Mouse (Mus musculus) intestine, embryonic 15.5 days (tissue): Measurements from ENCODE around the gene Aggf1. TPM values are rescaled to one million over a fixed set of nuclear protein-coding genes. Genes with fewer than 3 reads are reported as not detected.
A peak's percentile ranks its signal among the peaks of the same experiment; 100 is the strongest.

Experiments used
- ATAC-seq: fragments of 200-750 bp; cut with Nextera tagmentation; 2 replicates; pipeline ENCODE4 v1.8.0; 2017; ENCODE audit warnings: moderate TSS enrichment, moderate library complexity
- H3K27ac ChIP-seq: fragments of 300-500 bp; sonication (generic); 2 replicates; pipeline ENCODE4 v1.5.1; 2015; ENCODE audit warnings: mild to moderate bottlenecking, inconsistent platforms
- H3K27me3 ChIP-seq: fragments of 300-500 bp; sonication (generic); replicated peaks from 2 replicates; pipeline ENCODE4 v1.6.1; 2015; ENCODE audit warnings: inconsistent platforms
- H3K36me3 ChIP-seq: fragments of 300-500 bp; sonication (generic); 2 replicates; pipeline ENCODE4 v1.6.1; 2015; ENCODE audit warnings: inconsistent platforms
- H3K4me1 ChIP-seq: fragments of 300-500 bp; sonication (generic); replicated peaks from 2 replicates; pipeline ENCODE4 v1.6.1; 2015; ENCODE audit warnings: inconsistent platforms
- H3K4me2 ChIP-seq: fragments of 300-500 bp; sonication (generic); replicated peaks from 2 replicates; pipeline ENCODE4 v1.6.1; 2015; ENCODE audit warnings: mild to moderate bottlenecking, inconsistent platforms
- H3K4me3 ChIP-seq: fragments of 300-500 bp; sonication (generic); replicated peaks from 2 replicates; pipeline ENCODE4 v1.5.1; 2015; ENCODE audit warnings: inconsistent platforms
- H3K9ac ChIP-seq: fragments of 300-500 bp; sonication (generic); 2 replicates; pipeline ENCODE4 v1.6.1; 2015; ENCODE audit warnings: inconsistent platforms
- H3K9me3 ChIP-seq: fragments of 300-500 bp; sonication (generic); 2 replicates; pipeline ENCODE4 v1.6.1; 2016; ENCODE audit warnings: inconsistent platforms
- WGBS: fragments of 180-500 bp; shearing (Covaris S2); methylation state at CpG from one replicate; pipeline ENCODE4 v1.1.7; 2015; 5-methylcytosine and 5-hydroxymethylcytosine counted together
- polyA plus RNA-seq: library from polyadenylated mRNA; unstranded; fragments of >200 nt; fragmentation: Nextera tagmentation; extraction: Ambion mirVana; gene quantifications from 2 replicates; pipeline ENCODE4 v1.2.1, GENCODE M21; 2015

Gene Aggf1
- polyA plus RNA-seq, 1 experiment from 2014 or later, result 32.3 TPM

DNA sequence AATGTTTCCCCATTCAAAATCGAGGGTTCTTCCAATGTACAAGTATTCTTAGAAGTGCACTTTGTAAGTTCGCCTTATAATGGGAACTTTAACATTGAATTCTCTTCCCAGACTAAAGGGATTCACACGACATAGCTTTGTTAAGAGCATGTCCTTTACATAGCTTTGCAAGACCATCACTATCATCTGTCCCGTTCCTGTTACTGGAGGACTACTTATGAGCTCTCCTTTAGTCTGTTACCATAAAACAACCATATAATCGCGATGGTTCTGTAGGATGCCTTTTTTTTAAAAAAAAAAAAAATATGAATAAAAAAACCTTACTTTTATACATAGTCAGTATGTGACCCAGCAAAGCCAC is 382 bp upstream of the Aggf1 start:
- H3K27me3 ChIP-seq, result no peaks in the 10 kb centered on the region
- WGBS, result 20% methylated on average over 6 of the region's 6 CpGs
- peak overlapping the region; percentile 100 for H3K4me3 ChIP-seq
- H3K27ac ChIP-seq, result peak overlapping the region; percentile 85; the same call in 1 of the 2 replicates
- H3K36me3 ChIP-seq, result peaks cover 4% of the 10 kb centered on the region
- H3K4me1 ChIP-seq, result peaks cover 8% of the 10 kb centered on the region
- peak; percentile 30 for ATAC-seq
- H3K9ac ChIP-seq, result peak overlapping the region; percentile 90; the same call in 1 of the 2 replicates
- peak overlapping the region; percentile 77 for H3K4me2 ChIP-seq
- no peaks in the 10 kb centered on the region for H3K9me3 ChIP-seq

DNA sequence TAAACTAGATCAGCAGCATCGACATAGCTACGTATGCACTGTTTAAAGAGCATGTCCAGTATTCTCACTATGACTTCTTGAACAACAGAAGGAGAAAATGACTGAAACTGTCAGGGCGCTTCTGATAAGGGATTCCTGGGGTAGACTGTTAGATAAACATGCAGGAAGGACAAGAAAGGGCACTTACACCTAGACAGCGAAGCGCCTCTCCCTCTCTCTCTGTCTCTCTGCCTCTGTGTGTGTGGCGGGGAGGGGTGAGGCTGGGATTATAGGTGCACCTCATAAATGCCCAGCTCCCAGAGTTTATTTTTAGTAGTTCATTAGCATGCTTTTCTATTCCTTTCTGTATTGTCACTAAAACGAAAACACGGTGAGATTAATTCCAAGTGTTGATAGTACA is 8.8 kb downstream of the Aggf1 start:
- Histone ChIP-seq H3K4me2 (no peak overlapping the region), H3K9ac (no peak overlapping the region), H3K36me3 (peaks cover 42% of the 10 kb centered on the region), H3K4me3 (no peak overlapping the region), H3K9me3 (no peaks in the 10 kb centered on the region), H3K27ac (no peak overlapping the region), H3K4me1 (no peaks in the 10 kb centered on the region), H3K27me3 (no peaks in the 10 kb centered on the region)
- no peak for ATAC-seq
- 87% methylated on average over 8 of the region's 8 CpGs for WGBS

DNA sequence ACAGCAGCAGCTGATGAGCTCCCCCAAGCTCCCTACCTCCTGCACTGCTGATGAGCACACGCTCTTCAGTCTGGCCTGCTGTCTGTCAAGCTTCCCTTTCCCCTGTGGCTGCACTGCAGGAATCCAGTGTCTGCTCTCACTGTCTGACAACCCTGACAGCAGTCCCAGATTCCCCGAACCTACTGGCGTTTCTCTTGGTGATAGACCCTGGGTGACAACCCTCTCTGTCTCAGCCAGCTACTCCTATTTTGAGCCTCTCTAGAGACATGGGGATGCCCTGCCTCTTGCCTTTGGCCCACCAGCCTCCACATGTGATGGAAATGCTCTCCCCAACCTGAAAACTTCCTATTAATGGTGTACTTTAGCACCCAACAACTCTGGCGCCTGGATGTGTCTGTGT is 11.7 kb downstream of the Aggf1 start:
- Histone ChIP-seq H3K4me1 (no peaks in the 10 kb centered on the region), H3K27me3 (no peaks in the 10 kb centered on the region), H3K4me3 (no peak overlapping the region), H3K4me2 (no peak overlapping the region), H3K36me3 (peaks cover 35% of the 10 kb centered on the region), H3K27ac (no peak overlapping the region), H3K9ac (no peak overlapping the region), H3K9me3 (no peaks in the 10 kb centered on the region)
- WGBS, result 81% methylated on average over 4 of the region's 4 CpGs
- no peak for ATAC-seq

DNA sequence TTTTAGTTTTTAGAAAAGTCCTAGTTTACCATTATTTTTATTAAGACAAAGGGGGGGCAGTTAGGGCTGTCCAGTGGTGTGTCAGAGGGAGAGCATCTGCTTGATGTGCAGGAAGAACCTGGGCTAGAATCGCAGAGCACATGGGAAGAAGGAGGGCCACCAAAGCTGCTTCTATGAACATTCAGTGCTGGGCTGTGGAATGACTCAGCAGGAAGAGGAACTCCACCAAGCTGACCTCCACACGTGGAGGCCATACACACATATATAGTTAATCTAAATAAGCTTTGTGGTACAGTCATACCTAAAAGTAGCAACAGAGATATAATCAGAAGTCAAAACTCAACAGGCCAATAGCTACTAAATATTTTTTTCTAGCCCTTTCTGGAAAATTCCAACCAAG is 16.9 kb downstream of the Aggf1 start:
- WGBS, result 88% methylated on average over 2 of the region's 2 CpGs
- no peak overlapping the region for H3K27ac ChIP-seq
- no peaks in the 10 kb centered on the region for H3K9me3 ChIP-seq
- H3K4me2 ChIP-seq, result no peak overlapping the region
- H3K4me1 ChIP-seq, result no peaks in the 10 kb centered on the region
- peaks cover 34% of the 10 kb centered on the region for H3K36me3 ChIP-seq
- H3K4me3 ChIP-seq, result no peak overlapping the region
- ATAC-seq, result no peak
- no peaks in the 10 kb centered on the region for H3K27me3 ChIP-seq
- H3K9ac ChIP-seq, result no peak overlapping the region

DNA sequence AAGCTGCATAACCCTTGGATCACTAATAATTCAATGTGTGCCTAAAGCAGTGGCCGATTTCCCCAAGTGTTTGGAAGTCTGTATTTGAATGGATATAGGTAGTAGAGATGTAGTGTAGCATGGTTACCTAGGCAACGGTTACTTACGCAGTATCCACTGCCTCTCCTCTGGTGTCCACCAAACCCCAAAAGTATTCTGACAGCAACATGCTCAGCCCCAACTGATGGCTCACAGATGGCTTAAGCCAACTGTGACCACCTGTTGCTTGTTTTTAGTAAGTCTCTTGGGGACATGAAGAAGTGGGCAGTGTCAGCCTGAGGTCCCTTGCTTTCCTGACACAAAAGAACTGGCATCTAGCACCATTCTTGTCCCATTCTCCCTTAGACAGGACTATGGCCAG is 26.7 kb downstream of the Aggf1 start:
- no peak for ATAC-seq
- no peaks in the 10 kb centered on the region for H3K27me3 ChIP-seq
- 91% methylated on average over 3 of the region's 3 CpGs for WGBS
- H3K9ac ChIP-seq, result no peak overlapping the region
- peaks cover 18% of the 10 kb centered on the region; the same call in 1 of the 2 replicates for H3K36me3 ChIP-seq
- H3K27ac ChIP-seq, result no peak overlapping the region
- H3K4me1 ChIP-seq, result no peaks in the 10 kb centered on the region
- no peaks in the 10 kb centered on the region for H3K9me3 ChIP-seq
- no peak overlapping the region for H3K4me3 ChIP-seq
- no peak overlapping the region for H3K4me2 ChIP-seq

DNA sequence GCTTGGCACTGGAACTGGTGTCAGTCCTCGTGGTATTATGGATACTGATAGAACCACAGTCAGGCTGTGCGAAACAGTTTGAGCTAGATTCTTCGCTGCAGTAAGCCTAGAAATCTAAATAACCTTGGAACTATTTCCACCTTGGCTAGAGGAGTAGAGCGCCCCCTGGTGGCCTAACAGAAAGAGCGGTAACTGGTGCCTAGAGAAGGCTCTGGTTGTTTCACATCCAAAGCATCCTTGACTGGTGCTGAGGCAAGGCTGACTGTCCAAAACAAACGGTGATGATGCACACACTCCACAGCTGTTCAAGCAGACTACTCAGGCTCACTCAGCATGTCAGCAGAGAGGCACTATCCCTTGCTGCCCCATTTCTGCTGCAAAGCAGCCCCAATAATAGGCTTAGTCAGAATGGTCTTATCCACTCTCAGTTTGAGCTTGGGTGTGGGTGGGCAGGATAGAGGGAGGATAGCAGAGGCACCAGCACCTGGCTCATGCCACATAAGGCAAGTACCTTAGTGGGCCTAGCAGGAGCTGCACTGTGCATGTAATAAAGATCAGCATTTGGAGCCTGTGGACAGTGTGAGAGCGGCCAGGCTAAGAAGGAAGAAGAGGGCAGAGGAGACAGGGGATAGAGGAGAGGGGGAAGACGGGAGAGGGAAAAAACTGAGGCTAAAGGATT is 28.0 kb downstream of the Aggf1 start:
- no peaks in the 10 kb centered on the region for H3K4me1 ChIP-seq
- no peaks in the 10 kb centered on the region for H3K9me3 ChIP-seq
- H3K9ac ChIP-seq, result no peak overlapping the region
- H3K27ac ChIP-seq, result no peak overlapping the region
- peak; percentile 60 for ATAC-seq
- H3K27me3 ChIP-seq, result no peaks in the 10 kb centered on the region
- 0 out of 2 replicates have a peak, but pooled peaks cover 10% of the 10 kb centered on the region for H3K36me3 ChIP-seq
- H3K4me2 ChIP-seq, result no peak overlapping the region
- WGBS, result 30% methylated on average over 8 of the region's 8 CpGs
- H3K4me3 ChIP-seq, result no peak overlapping the region

DNA sequence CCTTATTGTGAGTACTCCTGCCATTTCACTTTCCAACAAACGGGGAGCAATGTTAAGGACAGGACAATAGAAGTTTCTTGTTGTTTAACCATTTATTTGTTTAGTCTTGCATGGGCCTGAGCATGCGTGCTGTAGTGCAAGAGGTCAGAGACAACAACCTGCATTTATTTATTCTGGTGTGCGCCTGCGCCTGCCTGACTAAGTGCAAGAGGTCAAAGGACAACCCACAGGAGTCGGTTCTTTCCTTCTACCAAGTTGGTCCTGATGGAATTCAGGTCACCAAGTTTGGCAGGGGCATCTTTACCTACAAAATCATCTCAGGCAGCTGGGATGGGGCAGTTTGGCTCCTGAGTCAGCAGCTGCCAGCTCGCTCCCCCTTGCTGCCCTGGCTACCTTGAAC is 29.3 kb downstream of the Aggf1 start:
- 0 out of 2 replicates have a peak, but pooled peaks cover 5% of the 10 kb centered on the region for H3K36me3 ChIP-seq
- no peaks in the 10 kb centered on the region for H3K9me3 ChIP-seq
- H3K9ac ChIP-seq, result no peak overlapping the region
- H3K27ac ChIP-seq, result no peak overlapping the region
- H3K27me3 ChIP-seq, result no peaks in the 10 kb centered on the region
- no peak overlapping the region for H3K4me3 ChIP-seq
- H3K4me1 ChIP-seq, result no peaks in the 10 kb centered on the region
- H3K4me2 ChIP-seq, result no peak overlapping the region
- no peak for ATAC-seq
- WGBS, result 64% methylated on average over 6 of the region's 6 CpGs

DNA sequence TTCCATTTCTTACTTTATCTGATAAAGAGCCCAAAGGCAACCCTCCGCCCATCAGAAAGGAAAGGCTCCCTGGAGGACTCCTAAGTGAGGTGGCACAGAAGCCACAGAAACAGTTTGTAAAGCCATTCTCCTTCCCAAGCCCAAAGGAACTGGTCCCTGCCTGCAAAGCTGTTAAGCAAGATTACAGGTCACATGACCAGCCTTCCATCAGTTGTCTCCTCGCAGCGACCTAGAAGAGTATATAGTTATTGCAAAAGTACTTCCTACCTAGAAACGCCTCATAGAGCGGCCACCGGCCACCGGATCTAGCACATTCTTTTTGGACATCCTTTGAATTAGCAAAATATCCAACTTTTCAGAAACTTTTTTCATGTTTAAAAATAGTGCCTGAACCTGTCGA is 31.7 kb downstream of the Aggf1 start:
- ATAC-seq, result no peak
- Histone ChIP-seq H3K36me3 (peaks cover 10% of the 10 kb centered on the region), H3K4me3 (no peak overlapping the region)

DNA sequence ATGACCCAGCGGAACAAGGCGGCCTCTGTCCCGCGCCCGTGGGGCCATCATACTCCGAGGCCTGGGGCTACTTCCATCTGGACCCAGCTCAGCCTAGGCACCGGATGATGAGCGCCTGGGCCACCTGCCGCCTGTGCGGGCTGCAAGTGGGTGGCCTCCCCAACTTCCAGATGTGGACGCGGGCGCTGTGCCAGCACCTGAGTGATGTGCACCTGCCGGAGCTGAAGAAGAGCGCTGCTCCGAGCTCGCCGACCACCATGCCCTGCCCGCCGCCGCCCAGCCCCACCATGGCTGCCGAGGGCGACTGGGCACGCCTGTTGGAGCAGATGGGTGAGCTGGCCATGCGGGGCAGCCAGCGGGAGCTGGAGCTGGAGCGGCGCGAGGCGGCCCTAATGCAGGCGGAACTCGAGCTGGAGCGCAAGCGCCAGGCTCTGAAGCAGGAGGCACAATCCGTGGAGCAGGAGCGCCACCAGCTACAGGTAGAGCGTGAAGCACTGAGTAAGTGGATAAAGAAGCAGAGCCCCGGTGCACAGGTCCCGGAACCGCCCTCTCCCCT is 39.0 kb downstream of the Aggf1 start:
- H3K4me2 ChIP-seq, result no peak overlapping the region
- H3K4me3 ChIP-seq, result no peak overlapping the region
- no peak overlapping the region for H3K9ac ChIP-seq
- WGBS, result 75% methylated on average over 40 of the region's 40 CpGs
- H3K27ac ChIP-seq, result no peak overlapping the region
- H3K36me3 ChIP-seq, result peaks cover 25% of the 10 kb centered on the region
- H3K4me1 ChIP-seq, result no peaks in the 10 kb centered on the region; the same call in 1 of the 2 replicates
- peak; percentile 53; the same call in 1 of the 2 replicates for ATAC-seq
- no peaks in the 10 kb centered on the region for H3K9me3 ChIP-seq
- H3K27me3 ChIP-seq, result no peaks in the 10 kb centered on the region

More for the DNA sequence above, 31.7 kb downstream of the Aggf1 start:
- Histone ChIP-seq H3K27me3 (no peaks in the 10 kb centered on the region), H3K27ac (no peak overlapping the region), H3K9me3 (no peaks in the 10 kb centered on the region), H3K4me2 (no peak overlapping the region), H3K4me1 (no peaks in the 10 kb centered on the region), H3K9ac (no peak overlapping the region)
- 89% methylated on average over 8 of the region's 8 CpGs for WGBS

DNA sequence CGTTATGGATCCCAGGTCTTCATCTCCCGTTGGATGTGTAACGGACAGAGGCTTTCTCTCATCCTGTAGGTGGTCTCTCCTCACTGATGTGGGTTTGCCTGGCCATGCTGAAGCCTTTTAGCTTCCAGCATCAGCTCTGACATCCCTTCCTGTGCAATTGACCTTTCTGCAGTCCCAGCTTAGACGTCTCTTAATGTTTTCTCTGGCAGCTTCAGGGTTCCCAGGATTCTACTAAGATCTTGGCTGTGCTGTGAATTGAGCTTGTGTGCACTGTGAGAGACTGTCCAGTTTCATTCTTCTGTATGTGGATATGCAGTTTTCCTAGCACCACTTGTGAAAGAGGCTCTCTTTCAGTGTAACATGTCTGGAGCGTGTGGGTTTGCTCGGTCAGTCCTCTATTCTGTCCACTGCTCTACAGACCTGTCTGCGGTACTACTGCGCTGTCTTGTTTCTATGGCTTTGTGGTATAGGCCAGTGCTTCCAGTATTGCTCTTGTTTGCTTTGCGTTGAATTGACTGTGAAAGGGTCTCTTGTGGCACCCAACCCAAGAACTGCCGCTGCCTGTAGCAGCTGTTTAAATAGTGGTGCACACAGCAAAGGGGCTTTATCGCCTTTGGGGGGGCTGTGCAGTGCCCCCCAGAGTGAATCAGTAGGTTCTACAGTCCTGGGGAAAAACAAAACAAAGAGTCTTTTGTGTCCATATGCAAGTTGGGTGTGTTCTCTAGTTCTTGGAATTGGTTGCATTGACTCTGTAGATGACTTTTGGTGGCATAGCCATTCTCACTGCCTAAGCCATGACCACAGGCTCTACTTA is 42.9 kb downstream of the Aggf1 start:
- Histone ChIP-seq H3K4me3 (no peak overlapping the region), H3K9ac (no peak overlapping the region), H3K27ac (no peak overlapping the region), H3K4me2 (no peak overlapping the region), H3K27me3 (no peaks in the 10 kb centered on the region), H3K36me3 (peaks cover 12% of the 10 kb centered on the region), H3K4me1 (peaks cover 9% of the 10 kb centered on the region; the same call in 1 of the 2 replicates), H3K9me3 (no peaks in the 10 kb centered on the region)
- no peak for ATAC-seq
- 74% methylated on average over 11 of the region's 11 CpGs for WGBS

DNA sequence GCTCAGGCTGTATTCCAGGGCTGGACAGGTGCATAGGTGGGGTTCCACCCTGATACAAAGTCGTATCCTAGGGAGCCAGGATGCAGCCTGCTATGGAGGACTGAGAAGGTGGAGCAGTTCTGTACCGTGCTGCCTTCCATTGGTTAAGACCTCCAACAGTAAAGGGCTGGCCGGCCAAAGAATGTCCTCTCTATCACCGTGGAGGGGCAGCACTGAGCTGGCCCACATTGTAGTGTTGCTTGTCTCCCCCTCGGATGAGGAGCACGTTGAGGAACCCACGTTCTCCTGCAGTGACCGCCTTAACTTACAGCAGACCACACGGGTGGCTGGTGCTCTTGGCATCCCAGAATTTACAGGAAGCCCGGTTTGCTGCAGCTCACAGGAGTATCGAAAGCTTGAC is 44.6 kb downstream of the Aggf1 start:
- Histone ChIP-seq H3K27ac (no peak overlapping the region), H3K4me3 (no peak overlapping the region), H3K4me2 (no peak overlapping the region), H3K4me1 (peaks cover 13% of the 10 kb centered on the region; the same call in 1 of the 2 replicates), H3K27me3 (no peaks in the 10 kb centered on the region), H3K36me3 (no peaks in the 10 kb centered on the region), H3K9ac (no peak overlapping the region), H3K9me3 (no peaks in the 10 kb centered on the region)
- ATAC-seq, result no peak
- WGBS, result 67% methylated on average over 11 of the region's 11 CpGs

DNA sequence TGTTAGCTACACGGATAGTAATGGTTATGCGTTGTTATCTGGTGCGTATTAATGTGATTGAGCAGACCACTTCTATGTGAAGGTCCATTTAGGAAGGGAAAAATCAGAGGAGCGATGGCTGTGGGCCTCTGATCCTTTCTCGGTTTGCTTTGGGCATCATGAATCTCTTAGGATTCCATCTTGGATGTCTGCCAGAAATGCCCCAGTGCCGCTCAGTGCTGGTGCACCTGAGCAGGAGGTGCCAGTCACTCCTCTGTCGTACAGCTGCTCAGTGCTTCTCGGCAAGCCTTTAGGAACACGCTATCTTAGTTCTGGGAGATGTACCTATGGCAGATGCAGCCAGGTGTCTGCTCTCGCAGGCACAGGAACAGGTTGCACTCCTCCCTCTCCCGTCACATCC is 46.4 kb downstream of the Aggf1 start:
- H3K27ac ChIP-seq, result no peak overlapping the region
- H3K9me3 ChIP-seq, result no peaks in the 10 kb centered on the region
- ATAC-seq, result no peak
- no peak overlapping the region for H3K9ac ChIP-seq
- H3K4me3 ChIP-seq, result no peak overlapping the region
- peaks cover 13% of the 10 kb centered on the region; the same call in 1 of the 2 replicates for H3K4me1 ChIP-seq
- H3K36me3 ChIP-seq, result no peaks in the 10 kb centered on the region
- no peak overlapping the region for H3K4me2 ChIP-seq
- WGBS, result 79% methylated on average over 11 of the region's 11 CpGs
- no peaks in the 10 kb centered on the region for H3K27me3 ChIP-seq
